Mouse (Mus musculus): ENCODE measurements around the gene Tnni2.

DNA sequence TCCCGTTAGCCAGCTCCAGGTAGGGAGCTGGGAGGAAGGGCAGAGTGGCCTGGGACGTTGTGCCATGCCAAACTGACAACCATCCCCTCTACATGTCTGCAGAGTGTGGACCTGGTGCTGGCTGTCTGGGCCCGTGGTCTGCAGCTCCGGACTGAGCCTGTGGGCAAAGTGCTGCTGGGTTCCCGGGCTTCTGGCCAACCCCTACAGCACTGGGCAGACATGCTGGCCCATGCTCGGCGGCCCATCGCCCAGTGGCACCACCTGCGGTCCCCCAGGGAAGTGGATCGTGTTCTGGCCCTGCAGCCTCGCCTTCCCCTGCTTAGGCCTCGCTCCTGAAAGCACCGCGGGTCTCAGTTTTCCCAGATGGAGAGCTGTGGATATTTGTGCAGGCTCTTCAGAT is 1.6 kb upstream of the Tnni2 start:
- TF ChIP-seq POLR2A (IDR thresholded peaks at IDR 0.05; ENCODE audit: low read depth, low read length) (no peak), CTCF (IDR thresholded peaks at IDR 0.05; ENCODE audit: borderline replicate concordance, insufficient read depth, low read length) (no peak)

All from embryonic fibroblast, embryonic 13.5 days (primary cell).